Mouse (Mus musculus): ENCODE results near the gene Arhgap33. TPM values are rescaled to one million over a fixed set of nuclear protein-coding genes. Genes with fewer than 3 reads are reported as not detected.

The Arhgap33 gene
- total RNA-seq (2021), result under 1 TPM; 0.31 to 0.47 TPM
- long read RNA-seq, experiment 1, result 0 reads
- long read RNA-seq, experiment 2, partial matches to known transcripts, result 0 of 1 reads
- long read RNA-seq, experiment 2, other reads (novel, unspliced or antisense), result 1 of 1 reads

- no peak for TF ChIP-seq CTCF (IDR thresholded peaks at IDR 0.05)
- peak; percentile 97 for DNase-seq
- H3K4me3 ChIP-seq, result peak within 1 kb of the TSS; percentile 81
- intact Hi-C loops (cut with DNase I), result no loop called here
- peak within 1 kb of the TSS; percentile 61 for H3K27ac ChIP-seq
Measured at GRCm38 (mm10) chr7:30534633-30535577, at the start of gene Arhgap33. TSS of gene Arhgap33 (minus strand) at chr7:30535060.

- H3K4me3 ChIP-seq, result no peak overlapping the region
- intact Hi-C loops (cut with DNase I), result no loop called here
- no peak for DNase-seq
- no peak overlapping the region for H3K27ac ChIP-seq
- no peak for TF ChIP-seq CTCF (IDR thresholded peaks at IDR 0.05)
Measured at GRCm38 (mm10) chr7:30584339-30584738, 49.5 kb upstream of the Arhgap33 start.

GRCm38 (mm10) chr7:30581547-30581946, 46.7 kb upstream of the Arhgap33 start:
- intact Hi-C loops (cut with DNase I), result no loop called here
- no peak overlapping the region for H3K27ac ChIP-seq
- no peak for TF ChIP-seq CTCF (IDR thresholded peaks at IDR 0.05)
- no peak overlapping the region for H3K4me3 ChIP-seq
- no peak for DNase-seq

GRCm38 (mm10) chr7:30579950-30580349, 45.1 kb upstream of the Arhgap33 start:
- intact Hi-C loops (cut with DNase I), result no loop called here

GRCm38 (mm10) chr7:30572969-30573368, 38.1 kb upstream of the Arhgap33 start:
- H3K27ac ChIP-seq, result peak overlapping the region; percentile 88
- intact Hi-C loops (cut with DNase I), result no loop called here
- DNase-seq, result peak; percentile 94
- no peak for TF ChIP-seq CTCF (IDR thresholded peaks at IDR 0.05)
- H3K4me3 ChIP-seq, result no peak overlapping the region

More at GRCm38 (mm10) chr7:30579950-30580349, 45.1 kb upstream of the Arhgap33 start:
- TF ChIP-seq CTCF (IDR thresholded peaks at IDR 0.05), result no peak
- DNase-seq, result no peak
- Histone ChIP-seq H3K27ac (no peak overlapping the region), H3K4me3 (no peak overlapping the region)

GRCm38 (mm10) chr7:30572389-30572788, 37.5 kb upstream of the Arhgap33 start:
- DNase-seq, result no peak
- H3K27ac ChIP-seq, result peak overlapping the region; percentile 88

GRCm38 (mm10) chr7:30567555-30567954, 32.7 kb upstream of the Arhgap33 start:
- intact Hi-C loops (cut with DNase I), result no loop called here
- Histone ChIP-seq H3K27ac (no peak overlapping the region), H3K4me3 (no peak overlapping the region)
- no peak for TF ChIP-seq CTCF (IDR thresholded peaks at IDR 0.05)
- no peak for DNase-seq

More at GRCm38 (mm10) chr7:30572389-30572788, 37.5 kb upstream of the Arhgap33 start:
- no peak for TF ChIP-seq CTCF (IDR thresholded peaks at IDR 0.05)
- intact Hi-C loops (cut with DNase I), result no loop called here
- no peak overlapping the region for H3K4me3 ChIP-seq

- no peak for TF ChIP-seq CTCF (IDR thresholded peaks at IDR 0.05)
- intact Hi-C loops (cut with DNase I), result no loop called here
- no peak for DNase-seq
- Histone ChIP-seq H3K4me3 (no peak overlapping the region), H3K27ac (no peak overlapping the region)
Measured at GRCm38 (mm10) chr7:30566033-30566432, 31.2 kb upstream of the Arhgap33 start.

- H3K27ac ChIP-seq, result no peak within 1 kb of the TSS
Measured at GRCm38 (mm10) chr7:30564970-30565571, 30.2 kb upstream of the Arhgap33 start, which contains the start of gene Igflr1. TSS of gene Igflr1 (plus strand) at chr7:30565427.

GRCm38 (mm10) chr7:30563906-30564280, 29.0 kb upstream of the Arhgap33 start:
- no peak for DNase-seq
- Histone ChIP-seq H3K27ac (peak overlapping the region; percentile 99), H3K4me3 (peak overlapping the region; percentile 89)
- intact Hi-C loops (cut with DNase I), result no loop called here
- no peak for TF ChIP-seq CTCF (IDR thresholded peaks at IDR 0.05)

More at GRCm38 (mm10) chr7:30564970-30565571, 30.2 kb upstream of the Arhgap33 start, which contains the start of gene Igflr1:
- DNase-seq, result no peak
- intact Hi-C loops (cut with DNase I), result no loop called here
- H3K4me3 ChIP-seq, result no peak within 1 kb of the TSS
- TF ChIP-seq CTCF (IDR thresholded peaks at IDR 0.05), result no peak

GRCm38 (mm10) chr7:30563117-30563905, 28.5 kb upstream of the Arhgap33 start, which contains the start of the genes U2af1l4, Gm49396 and Psenen:
TSS of gene U2af1l4 (plus strand) at chr7:30563301.
TSS of gene Gm49396 (plus strand) at chr7:30563344.
TSS of gene Psenen (minus strand) at chr7:30563627.
- H3K4me3 ChIP-seq, result peak within 1 kb of the TSS; percentile 89
- peak within 1 kb of the TSS; percentile 99 for H3K27ac ChIP-seq
- peak; percentile 98 for DNase-seq
- no peak for TF ChIP-seq CTCF (IDR thresholded peaks at IDR 0.05)
- intact Hi-C loops (cut with DNase I), result no loop called here

Measured in gastrocnemius, adult 2 months (tissue).